Mouse (Mus musculus) erythroid progenitor cell, adult 5-6 weeks (primary cell): ENCODE measurements around the gene B230104I21Rik. TPM values are rescaled to one million over a fixed set of nuclear protein-coding genes. Genes with fewer than 3 reads are reported as not detected.
A peak's percentile ranks its signal among the peaks of the same experiment; 100 is the strongest.

Experiments used
- ATAC-seq: replicated peaks from 2 replicates; pipeline ENCODE4 v1.8.0; 2016; ENCODE audit warnings: moderate number of reproducible peaks, mild to moderate bottlenecking, moderate TSS enrichment, inconsistent platforms; ENCODE audit not compliant: poor library complexity, low FRiP score, severe bottlenecking
- total RNA-seq, 2 experiments: library from RNA; stranded (forward) in 1 of 2; stranded (reverse) in 1 of 2; fragments of 150-400 nt in 1 of 2; fragments of 186-747, 209-891 nt in 1 of 2; gene quantifications; 2 replicates each; pipeline versions ENCODE4 v1.2.3 to v1.2.4; 2015 to 2017; ENCODE audit warnings: low replicate concordance in 2 of 2

The B230104I21Rik gene
- not detected in 2 replicates for total RNA-seq (2015; ENCODE audit: low replicate concordance)
- not detected in 2 replicates for total RNA-seq (2017; ENCODE audit: low replicate concordance)

DNA sequence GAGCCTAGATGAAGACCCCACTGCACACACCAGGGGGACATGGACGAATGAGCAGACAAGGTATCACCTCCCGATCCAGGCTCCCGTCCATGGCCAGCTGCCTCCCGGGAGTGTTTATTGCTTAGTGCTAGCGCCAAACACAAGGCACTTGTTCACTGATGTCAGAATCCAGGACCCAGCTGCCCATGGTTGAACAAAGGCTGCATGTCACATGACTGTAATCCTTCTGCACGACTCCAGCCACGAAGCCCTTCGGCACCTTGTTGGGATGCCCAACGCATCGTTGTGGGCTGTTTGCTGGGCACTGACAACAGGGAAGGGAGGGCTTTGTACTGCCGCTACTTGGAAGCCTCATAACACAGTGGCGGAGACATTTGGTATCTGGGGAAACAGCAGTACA is at the start of gene B230104I21Rik:
B230104I21Rik (plus strand) TSS at position 367 of the 400 bp plus-strand sequence.
- ATAC-seq = no peak

DNA sequence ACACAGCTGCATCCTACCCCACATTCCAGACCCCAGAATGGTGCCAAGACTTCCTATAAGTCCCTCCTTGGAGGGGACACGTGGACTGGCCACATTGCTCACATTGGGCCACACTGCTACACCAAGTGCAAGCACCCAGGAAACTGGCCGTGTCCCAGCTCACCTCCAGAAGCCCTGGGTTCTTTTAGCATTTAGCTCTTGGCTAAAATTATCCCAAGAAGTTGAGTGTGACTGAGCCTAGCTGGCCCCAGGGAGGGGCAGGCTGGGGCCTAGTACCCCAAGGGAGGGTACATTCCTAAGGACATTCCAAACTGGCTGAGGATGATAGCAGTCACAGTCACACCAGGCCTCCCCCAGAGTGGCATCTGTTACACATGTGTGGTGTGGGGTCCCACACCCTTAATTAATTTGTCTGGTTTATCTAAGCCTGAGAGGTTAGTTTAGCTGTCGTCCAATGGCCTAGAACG is 42.2 kb upstream of the B230104I21Rik start:
- ATAC-seq = no peak

DNA sequence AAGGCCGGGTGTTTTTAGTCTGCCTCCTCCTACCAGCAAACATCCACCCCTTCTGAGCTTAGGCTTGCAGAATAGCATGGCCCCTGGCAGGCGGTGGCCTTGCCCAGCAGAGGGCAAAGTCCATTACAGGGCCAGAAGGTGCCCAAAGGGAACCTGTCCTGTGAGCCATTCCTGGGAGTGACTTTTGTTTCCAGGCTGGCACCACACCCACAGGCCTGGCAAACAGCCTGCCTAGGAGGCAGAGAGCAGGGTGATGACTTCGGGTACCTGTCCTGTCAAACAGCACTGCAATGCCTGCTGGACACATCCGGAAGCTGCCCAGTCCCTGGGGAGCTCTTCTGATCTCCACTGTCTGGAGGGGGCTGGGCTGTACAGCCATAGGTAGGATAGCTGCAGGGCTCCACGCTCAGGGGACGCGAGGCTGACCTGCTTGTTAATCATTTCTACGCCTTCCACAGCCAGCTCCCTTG is 41.6 kb upstream of the B230104I21Rik start:
- no peak for ATAC-seq

DNA sequence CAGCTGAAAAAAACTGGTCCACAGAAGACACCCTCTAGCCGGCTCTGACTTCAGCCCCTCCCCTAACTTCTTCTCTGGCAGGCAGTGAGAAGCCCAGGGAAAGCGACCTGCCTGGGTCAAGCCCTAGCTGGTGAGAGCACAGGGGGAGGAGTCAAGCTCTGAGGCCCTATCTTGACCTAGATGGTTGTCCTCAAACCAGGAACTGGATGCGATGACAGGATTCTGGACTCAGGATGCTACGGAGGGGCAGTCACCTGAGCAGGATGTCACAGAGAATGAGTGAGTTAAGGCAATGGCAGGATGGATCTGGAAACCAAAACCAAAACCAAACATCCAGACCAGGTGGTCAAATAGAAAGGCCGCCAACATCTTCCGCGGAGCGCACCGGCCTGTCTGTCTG is 38.2 kb upstream of the B230104I21Rik start:
- ATAC-seq = no peak

DNA sequence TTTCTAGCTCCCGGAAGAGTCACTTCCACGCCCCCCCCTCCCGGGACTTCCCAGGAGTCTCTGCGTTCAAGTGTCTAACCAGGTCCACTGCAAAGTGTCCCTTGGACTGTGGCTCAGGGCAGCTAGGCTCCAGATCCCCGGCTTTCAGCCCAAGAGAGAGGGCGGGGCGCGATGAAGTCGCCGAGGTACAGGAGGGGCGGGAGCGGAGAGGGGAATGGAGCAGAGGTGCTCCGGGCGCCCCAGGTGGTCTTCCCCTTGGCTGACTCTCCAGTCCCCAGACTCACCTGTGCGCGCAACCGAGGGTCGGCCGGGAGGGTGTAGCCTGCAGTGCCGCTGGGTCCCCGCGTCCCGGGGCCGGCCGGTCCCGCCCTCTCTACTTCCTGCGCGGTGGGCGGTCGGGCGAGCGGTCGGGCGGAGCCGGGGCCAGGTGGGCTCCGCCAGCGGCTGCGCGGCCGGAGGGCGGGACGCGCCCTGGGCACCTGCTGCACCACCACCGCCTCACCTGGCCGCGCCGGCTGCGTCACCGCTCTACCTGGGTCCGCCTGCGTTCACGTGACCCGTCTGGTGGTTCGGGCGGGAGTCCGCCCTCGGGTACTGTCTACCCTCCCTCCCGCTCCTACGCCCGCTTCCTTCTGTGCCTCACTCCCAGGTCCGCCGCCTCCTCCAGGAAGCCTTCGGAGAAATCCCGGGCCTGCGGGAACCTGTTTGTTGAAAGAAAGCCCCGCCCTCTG is 36.2 kb upstream of the B230104I21Rik start:
- no peak for ATAC-seq

DNA sequence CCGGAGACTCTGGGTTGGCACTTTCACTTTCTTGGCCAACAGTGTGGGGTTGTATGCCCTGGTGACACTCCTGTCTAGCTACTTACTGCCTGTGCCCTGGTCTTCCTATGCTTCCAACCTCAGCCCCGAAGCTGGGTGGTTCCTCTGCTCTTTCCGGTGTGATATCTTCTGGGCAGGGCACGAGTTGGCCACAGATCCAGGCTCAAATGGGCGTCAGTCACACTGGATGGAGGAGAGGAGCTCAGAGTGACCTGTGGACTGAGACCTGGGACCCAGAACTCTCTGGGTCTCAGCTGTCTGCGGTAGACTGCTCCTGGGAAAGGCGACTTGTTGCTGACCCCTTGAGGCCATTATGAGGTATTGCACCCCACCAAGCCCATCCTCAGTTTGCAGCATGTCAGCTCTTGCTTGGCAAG is 34.5 kb upstream of the B230104I21Rik start, which contains the start of gene Arhgef16:
Arhgef16 (minus strand) TSS at position 211 of the 416 bp plus-strand sequence.
- peak; percentile 28; the same call in 1 of the 2 replicates for ATAC-seq

DNA sequence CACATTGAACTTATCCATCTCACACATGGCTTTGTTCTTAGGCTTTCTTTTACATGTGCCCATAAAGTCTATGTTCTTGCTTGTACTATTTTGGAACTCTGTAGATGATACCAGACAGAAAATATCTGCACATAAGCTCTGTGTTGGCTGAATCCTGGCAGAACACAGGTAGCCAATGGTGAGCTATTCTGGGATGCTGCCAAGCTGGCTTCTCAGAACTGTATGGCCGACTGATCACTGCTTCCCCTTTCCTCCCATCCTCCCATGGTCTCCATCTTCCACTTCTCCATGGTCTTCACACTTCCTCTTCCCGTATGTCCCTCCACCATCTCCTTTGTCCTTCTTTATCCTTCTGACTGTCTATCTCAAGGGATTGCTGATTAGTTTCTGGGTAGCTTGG is 26.8 kb upstream of the B230104I21Rik start:
- no peak for ATAC-seq

DNA sequence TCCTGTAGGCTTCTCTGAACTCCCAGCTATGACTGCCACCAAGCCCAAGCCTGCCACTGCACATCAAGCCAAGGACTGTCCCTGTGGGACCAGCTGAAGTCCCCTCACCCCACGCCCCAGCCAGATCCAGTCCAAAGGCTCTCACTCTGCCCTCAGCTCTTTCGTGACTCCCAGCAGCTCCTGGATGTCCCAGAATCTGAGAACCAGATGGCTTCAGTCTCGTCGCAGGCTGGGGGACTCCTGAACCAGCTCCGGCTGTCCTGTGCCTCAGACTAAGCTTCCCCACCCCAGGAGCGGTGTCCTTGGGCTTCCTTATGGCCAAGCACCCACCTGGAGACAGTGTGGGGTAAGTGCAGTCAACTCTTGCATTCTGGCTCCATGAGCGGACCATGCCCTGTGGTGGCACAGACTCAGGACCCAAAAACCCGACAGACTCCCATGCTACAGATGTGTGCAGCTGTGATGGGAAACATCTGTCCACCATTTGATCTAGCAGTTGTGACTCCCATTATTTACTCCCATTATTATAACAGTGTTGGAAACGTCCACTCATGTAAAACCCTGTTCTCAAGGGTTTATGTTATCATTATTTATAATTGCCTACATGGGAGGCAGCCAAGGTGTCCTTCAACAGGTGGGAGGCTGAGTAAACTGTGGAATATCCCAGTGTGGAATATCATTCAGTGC is 25.2 kb upstream of the B230104I21Rik start:
- no peak for ATAC-seq

DNA sequence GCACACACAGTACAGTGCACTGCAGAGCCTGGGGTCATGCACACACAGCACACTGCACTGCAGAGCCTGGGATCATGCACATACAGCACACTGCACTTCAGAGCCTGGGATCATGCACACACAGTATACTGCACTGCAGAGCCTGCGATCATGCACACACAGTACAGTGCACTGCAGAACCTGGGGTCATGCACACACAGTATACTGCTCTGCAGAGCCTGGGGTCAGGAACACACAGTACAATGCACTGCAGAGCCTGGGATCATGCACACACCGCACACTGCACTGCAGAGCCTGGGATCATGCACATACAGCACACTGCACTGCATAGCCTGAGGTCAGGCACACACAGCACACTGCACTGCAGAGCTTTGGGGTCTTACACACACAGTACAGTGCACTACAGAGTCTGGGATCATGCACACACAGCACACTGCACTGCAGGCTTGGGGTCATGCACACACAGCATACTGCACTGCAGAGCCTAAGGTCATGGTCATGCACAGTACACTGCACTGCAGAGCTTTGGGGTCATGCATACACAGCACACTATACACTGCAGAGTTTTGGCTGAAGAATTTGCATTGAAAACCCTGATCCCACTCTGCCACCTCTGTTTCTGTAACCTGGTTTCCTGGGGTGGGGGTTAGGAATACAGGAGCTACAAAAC is 23.6 kb upstream of the B230104I21Rik start:
- ATAC-seq = no peak

DNA sequence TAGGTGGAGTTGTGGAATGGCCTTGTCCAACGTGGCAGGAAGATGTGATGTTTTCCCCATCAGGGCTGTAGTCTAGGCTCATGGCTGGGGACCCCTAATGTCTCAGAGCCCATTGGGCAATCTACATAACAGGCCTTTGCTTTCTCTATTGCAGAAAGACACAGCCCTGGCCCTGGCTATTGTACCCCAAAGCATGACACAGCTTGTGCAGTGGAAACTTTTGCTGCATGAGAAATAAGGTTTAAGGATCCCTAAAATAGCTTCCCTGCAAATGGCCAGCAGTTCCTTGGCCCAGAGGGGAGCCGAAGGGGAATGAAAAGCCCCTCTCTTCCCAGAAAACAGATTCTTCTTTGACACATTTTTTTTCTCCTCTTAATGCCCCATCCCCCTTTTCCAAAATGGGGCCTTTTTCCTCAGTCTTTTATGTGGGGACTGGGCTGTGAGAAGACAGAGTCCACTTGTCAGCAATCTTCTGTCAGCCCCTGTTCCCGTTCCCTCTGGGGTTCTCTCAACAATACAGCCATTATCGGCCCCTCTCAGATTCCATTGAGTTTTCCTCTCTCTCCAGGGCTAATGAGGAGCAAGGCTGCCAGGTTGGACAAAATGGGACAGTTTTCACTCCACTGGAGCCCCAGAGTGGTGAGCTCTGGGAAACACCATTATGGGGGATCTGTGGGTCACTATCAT is 22.8 kb upstream of the B230104I21Rik start:
- ATAC-seq = no peak

DNA sequence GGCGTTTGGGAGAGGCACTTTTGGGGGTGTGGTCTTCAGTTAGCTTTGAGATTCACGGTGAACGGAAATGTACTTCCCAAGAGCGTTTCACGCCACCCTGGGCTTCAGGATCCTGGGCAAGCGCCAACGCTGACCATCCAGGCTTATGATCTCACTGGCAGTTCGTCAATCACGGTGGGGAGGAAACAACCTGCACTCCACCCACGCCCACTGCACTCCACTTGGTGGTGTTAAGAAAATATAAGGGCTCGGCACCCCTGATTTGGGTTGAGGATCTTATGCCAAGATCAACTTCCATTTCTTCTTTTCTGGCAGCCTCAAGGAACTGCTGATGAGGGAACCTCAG is 22.3 kb upstream of the B230104I21Rik start:
- no peak for ATAC-seq

DNA sequence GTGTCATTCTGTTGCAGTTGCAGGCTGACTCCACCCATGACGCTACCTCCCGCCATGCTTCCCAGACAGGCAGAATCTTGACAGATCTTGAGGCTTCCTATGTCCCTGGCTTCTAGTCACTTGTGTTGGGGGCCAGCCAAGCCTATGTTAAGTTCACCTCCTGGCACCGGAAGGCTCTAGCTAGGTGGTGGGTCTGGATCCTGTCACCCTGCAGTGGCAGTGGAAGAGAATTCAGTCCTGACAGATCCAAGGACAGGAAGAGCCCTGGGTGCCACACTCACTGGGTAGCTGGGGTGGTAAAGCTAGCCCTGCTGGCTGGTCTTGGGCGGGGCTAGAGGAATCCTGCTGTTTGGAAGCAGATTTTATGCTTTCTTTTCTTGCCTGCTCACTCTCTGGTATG is 10.5 kb upstream of the B230104I21Rik start:
- no peak for ATAC-seq

DNA sequence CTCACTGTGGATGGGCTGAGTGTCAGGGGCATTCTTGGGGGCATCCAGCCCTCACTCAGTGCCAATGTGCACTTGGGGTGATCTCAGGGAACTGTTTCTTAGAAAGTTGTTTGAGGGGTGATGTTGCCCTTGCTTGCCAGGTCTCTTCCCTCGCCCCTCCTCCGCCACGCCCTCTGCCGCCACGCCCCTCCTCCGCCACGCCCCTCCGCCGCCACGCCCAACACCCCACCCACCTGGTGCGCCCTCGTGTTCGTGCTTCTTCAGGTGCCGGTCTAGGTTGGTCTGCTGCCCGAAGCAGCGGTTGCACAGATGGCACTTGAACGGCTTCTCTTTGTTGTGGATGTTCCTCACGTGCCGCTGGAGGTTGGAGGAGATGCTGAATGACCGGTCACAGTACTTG is 7.5 kb upstream of the B230104I21Rik start:
- ATAC-seq = no peak

DNA sequence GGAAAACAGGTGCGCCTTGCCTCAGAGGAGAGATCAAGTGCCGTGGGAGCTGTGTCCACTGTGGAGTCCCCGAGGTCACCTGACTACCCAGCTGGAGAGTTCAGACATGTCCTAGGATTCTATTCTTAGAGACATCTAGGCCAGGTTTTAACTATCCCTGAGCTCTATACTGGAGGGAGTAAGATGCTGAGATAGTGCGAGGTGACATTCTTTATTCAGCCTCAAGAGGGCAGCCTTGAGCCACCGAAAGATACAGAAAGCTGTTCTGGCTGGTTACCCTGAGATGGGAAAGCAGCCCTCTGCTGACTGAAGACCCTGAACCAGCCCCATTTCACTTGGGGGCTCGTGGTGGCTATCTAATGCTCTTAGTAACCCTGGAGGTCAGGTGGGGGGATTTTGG is 7.1 kb upstream of the B230104I21Rik start:
- no peak for ATAC-seq

DNA sequence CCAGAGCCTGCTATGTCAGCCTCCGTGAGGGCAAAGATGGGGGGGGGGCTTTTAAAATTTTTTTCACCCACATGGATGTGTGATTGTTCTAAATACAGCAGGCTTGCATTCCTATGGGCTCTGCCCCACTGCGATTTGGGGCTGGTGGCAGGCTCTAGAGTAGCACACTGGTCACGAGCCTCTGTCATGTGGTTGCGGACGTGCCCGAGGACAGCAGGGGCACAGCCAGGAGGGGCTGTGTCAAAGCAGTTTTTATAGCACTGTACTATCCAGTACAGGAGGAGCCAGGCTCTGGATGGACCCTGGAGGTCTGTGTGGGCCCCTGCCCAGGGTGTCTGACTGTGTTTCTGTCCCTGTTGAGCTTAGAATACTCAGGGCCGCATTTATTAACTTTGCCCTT is 5.9 kb upstream of the B230104I21Rik start:
- ATAC-seq = no peak

DNA sequence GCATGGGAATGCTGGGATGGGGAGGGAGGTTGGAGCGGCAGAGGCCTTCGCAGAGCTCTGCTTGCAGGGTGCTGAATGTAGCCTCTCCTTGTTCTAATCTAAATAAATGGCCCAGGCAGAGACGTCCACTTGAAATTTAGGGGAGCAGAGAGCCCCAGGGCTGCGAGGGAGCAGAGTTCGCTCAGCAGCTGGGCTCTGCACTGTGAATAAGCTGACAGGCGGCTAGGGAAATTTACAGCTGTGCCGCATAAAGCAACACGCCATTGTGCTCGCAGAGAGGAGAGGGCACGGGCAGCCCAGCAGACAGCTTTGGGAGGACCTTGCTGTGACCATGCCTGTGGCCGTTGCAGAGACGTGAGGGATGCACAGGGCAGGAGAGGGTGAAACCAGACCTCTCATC is 4.7 kb upstream of the B230104I21Rik start:
- ATAC-seq = no peak

DNA sequence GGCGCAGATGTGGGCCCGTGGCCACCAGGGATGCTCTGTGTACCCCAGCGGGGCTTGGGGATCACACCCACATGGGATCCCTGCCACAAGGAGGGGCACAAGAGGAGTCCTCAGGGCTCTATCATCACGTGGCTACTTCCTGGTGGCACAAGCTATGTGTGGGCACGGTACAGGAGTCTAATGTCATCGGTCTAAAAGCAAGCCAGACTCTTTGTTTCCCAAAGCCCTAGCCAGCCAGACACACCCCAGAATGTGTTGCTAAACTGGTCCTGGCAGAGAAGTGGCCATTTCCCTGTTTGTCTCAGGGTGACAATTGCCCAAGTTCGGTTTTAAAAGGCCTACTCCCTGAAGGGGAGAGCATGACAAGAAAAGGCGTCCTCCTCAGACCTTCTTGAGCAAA is 2.6 kb upstream of the B230104I21Rik start:
- ATAC-seq = no peak

DNA sequence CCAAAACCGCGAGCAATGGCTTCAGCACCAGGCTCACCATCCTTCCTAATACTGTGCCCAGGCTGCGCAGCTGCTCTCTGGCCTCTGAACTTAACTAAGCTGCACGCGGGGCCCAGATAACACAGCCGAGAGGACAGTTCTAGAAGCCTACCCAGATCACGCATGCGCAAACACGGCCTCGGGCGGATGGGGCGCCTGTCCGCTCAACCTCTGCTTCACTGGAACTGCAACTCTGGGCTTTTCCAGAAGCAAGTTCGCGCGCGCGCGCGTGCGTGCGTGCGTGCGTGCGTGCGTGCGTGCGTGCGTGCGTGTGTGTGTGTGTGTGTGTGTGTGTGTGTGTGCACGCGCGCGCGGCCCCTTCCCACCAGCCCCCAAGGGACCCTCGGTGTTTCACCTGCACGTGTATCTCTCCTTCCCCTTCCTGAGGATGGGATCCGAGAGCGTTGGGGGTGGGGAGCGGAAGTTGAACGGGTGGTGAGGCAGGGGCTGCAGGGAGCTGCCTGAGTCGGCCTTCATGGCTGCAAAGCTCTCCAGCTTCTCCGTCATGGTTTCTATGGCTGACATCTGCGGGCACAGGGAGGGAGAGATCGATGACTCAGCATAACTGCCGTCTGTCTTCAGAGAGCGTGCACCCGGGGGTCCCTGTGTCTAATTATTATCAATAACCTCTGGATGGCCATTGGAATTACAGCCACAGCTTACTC is 1.1 kb upstream of the B230104I21Rik start:
- ATAC-seq = no peak

DNA sequence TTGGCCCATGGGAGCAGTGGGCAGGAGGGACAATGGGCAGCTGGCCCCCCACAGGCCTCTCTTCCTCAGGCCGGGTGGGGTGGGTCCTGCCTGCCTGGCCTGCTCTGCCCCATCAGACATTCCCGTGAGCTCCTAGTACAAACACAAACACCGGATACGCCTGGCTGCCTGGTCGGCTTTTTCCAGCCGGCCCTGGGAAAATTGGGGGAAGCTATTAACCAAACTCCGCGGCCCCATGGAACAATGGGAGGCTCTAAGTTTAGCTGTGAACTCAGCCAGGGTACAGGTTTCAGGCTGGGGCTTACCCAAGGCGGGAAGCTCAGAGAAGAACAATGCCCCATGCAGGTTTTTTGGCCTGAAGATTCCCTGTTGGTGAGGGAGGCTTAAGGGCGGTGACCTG is 723 bp downstream of the B230104I21Rik start:
- no peak for ATAC-seq
